Mouse (Mus musculus) thymus, adult 18-20 months (tissue): ENCODE results near the gene Rbm17.
A peak's percentile ranks its signal among the peaks of the same experiment; 100 is the strongest.
"Not testable (repeated sequence)": the region's sequence is repeated elsewhere in the genome, so short reads cannot be mapped to it uniquely, and the experiment has no call there.

Source experiments
- DNase-seq, 2 experiments: peaks; one replicate each; pipeline ENCODE4 v3.0.0; 2022; ENCODE audit warnings: mixed read lengths in 2 of 2

Gene Rbm17

DNA sequence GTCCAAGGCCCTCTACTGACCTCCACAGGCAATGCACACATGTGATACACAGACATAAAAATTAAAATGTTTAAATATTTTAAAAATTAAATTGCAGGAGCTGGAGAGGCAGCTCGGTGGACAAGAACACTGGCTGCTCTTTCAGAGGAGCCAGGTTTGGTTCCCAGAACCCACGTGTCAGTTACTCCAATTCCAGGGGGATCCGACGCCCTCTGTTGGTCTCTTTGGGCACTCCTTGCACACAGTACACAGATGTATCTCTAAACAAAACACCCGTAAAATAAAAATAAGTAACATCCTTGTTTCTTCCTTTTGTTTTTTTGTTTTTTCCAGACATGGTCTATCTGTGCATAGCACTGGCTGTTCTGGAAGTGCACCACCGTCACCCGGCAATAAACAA, 60.8 kb downstream of the Rbm17 start:
- DNase-seq: no peak

DNA sequence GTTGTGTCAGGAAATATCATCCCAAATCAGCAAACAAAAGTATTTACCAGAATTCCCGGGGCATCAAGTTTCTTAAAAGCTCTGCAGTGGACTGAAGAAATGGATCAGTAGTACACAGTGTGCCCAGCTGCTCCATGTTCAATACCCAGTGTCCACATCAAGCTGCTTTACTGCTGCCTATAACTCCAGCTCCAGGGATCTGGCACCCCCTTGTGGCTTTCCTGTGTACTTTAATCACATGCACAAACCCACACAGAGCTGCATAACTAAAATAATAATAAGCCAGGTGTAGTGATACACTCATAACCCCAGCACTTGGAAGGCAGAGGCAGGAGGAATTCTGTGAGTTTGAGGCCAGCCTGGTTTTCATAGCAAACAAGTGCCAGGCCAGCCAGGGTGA, 61.3 kb downstream of the Rbm17 start:
- DNase-seq: peak in 1 of 2 experiments; percentile 36

DNA sequence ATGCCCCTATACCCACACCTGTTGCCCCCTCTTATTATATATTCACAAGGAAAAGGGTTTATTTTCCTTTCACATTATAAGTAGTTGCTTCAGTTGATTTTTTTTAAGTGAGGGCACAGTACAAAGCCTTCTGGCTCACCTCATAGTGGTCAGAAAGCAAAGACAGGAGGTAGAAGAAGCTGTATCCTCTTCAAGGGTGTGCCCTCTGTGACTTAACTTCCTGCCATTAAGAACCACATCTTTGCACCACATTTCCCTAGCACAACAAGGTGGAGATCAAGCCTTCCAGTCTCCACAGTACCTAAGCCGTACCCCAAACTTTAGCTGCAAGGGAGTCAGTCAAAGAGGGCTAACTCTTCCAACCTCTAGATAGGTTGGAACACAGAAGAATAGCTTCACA, 61.8 kb downstream of the Rbm17 start:
- no peak for DNase-seq

DNA sequence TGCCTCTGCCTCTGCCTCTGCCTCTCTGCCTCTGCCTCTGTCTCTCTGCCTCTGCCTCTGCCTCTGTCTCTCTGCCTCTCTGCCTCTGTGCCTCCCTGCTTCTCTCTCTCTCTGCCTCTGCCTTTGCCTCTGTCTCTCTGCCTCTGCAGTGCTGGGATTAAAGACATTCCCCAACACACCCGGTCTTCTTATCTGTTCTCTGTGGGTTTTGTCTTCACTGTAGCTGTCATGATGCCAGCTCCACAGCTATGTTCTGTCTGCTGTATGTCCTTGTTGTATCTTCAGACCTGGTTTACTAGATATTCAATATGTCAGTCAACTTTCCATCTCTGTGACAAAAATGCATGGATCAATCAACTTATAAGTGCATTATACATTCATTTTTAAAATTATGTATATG, 62.4 kb downstream of the Rbm17 start:
- DNase-seq: not testable (repeated sequence)

DNA sequence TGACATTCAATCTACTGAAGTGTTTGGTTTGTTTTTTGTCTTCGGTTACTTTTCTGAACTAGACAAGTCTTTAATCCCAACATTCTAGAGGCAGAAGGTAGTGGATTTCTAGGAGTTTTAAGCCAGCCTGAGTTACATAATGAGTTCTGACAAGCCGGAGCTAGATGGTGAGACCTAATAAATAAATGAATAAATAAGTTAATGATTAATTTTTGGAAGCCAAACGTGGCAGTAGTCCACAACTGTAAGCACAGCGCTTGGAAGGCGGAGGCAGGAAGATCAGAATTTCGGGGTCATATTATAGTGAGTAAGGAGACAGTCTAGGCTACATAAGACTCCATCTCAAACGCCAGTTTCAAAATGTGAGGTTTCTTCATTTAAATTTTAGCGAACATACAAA, 68.0 kb downstream of the Rbm17 start:
- no peak for DNase-seq
